Mouse (Mus musculus): Measurements from ENCODE around the gene E130114P18Rik.

The E130114P18Rik gene

DNA sequence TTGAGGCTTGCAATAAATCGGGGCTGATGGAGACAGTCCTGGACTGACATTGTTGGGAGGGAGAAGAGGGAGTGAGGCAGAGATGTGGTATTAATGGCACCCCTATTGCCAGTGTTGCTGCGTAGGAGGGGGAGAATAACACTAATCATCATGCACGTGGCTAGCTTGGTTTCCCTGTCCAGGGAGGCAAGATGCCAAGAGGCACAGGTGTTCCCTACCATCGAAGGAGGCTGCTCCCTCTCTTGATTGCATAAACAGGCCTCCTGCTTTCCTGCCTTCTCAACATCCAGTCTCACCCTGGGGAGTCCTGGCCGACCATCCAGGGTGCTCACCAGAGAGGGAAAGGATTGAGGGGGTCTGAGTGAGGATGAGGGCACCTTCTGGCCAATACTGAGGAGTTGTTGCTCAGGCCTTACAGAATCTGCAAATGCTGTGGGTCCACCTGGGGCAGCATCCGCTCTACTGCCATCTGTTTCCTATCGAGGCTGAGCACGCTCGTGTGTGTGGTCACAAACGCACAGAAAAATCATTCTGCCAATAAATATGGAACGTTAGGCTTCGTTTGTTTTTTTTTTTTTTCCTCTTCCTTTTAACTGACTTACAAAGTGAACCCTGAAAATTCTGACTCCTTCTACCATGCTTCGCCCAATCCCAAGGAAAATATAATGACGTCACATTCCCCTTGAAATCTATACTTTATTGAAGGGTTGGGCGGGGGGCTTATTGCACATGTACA is 130.0 kb downstream of the E130114P18Rik start:
- WGBS: 51% methylated on average over 15 of the region's 15 CpGs

DNA sequence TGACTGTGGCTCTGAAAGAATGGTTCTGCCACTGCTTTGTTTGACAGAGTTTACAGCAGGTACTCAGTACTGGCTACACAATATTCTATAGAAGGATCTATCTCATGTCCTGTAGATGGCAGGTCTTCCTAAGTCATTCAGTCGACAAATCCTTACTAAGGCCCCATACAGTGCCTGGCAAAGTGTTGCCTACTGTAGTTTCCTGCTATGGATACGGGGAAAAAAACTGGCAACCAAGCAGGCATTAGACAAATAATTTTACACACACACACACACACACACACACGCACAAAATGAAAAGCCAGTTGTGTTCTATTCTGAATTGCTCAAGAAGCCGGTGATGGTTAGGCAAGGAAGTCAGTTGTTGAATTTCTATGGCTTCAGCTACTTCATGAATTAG is 130.6 kb downstream of the E130114P18Rik start:
- WGBS: 73% methylated on average over 4 of the region's 4 CpGs

DNA sequence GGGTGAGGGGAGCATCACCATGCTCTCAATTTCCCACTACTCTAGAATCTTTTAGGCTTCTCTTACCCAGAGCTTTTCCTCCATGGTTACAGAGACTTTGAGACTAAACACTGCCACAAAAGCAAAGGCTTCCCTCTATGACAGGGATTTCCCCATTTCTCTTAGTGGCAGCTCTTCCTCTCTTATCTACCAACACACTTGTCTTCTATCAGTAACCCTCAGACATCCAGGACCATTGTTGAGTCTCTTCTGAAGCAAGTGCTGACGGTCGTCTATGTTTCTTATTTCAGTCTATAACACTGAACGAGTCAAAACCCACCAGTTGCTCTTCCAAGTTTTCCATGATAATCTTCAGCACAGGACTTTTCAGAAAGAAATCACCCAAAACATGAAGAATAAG is 137.5 kb downstream of the E130114P18Rik start:
- WGBS: 88% methylated on average over 3 of the region's 3 CpGs

DNA sequence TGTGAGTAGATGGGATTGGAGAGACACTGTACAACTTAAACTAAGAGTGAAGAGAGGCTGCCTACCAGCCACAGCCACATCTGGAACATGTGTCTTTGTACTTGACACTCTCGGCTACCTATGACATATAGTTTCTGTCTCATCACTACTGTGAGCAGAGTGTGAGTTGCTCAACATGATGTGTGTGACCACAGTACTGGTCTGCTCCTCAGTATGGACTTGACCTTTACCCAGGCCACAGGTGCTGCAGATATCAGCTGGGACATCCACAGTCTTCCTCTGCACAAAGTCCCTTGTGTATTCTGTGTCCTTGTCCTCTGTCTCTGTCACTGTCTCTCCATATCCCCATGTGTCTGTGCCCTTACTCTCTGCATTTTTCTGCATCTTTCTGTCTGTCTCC is 141.3 kb downstream of the E130114P18Rik start:
- WGBS: 97% methylated on average over 1 of the region's 1 CpGs

DNA sequence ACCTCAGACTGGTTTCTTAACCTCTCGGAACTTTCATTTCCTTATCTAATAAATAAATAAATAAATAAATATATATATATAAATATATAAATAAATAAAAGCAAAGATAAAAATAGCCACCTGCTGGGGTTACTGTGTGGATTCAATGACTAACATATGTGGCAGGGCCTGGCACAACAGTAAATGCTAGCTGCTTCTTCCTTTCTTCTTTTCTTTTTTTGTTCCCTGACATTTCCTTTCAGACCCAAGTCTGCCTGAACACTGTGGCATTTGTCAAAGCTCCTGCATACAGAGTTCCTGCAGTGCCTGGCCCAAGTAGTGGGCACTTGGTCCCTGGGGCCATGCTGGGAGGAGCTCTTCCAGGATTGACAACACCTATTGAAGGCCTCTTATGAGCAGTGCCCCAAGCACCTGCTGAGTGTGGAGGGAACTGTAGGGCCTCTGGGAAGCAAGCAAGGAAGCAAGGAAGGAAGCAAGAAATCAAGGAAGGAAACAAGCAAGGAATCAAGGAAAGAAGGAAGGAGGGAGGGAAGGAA is 142.1 kb downstream of the E130114P18Rik start:
- 61% methylated on average over 1 of the region's 1 CpGs for WGBS

DNA sequence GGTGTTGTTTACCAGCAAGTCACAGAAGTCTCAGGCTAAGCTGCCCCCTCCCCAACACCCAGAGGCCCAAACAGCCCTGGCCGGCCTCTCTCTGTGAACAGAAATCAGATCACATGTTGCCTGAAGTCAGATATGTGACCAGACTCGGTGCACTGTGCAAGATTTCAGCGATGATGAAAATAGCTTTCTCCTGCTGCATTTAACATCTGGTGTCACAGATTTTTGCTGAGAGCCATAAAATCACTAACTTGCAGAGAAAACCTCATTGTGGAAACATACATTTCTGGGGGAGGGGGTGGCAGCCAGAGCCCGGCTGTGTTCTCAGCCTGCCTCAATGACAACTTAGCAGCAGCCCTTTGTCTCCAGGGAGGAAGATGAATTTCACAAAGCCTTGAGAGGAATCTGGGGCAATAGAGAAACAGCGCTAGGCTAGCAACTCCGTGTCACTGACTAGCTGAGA is 142.6 kb downstream of the E130114P18Rik start:
- WGBS: 46% methylated on average over 6 of the region's 6 CpGs

DNA sequence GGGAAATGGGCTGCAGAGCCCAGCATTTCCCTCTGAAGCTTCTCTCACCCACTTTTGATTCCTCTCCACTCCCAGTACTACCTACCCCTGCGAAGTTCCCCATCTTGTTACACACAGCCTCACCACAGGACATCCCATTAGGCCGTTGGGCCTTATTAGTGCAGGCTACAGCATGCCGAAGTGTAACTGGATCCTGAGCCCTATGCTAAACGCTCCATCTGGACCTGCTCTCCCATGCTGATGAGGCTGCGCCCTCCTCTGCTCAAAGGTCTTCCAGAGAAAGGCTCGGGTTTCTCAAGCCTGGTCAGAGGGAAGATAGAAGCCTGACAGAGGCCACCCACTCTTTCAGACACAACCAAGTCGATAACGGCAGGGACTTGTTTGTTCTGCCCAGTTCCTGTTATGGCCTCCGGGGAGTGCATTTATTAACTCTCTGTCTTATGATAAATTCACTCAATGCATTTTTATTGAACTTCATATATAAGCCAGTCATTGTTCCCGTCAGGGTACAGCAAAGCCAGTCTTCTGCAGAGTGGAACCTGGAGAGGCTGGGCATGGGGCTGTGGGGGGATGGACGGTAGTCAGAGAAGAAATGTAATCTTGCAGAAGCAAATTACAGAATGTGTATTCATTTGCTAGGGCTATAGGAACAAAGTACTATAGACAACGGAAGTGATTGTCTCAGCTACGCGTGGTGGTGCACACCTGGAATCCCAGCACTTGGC is 148.8 kb downstream of the E130114P18Rik start:
- WGBS: 70% methylated on average over 14 of the region's 14 CpGs

DNA sequence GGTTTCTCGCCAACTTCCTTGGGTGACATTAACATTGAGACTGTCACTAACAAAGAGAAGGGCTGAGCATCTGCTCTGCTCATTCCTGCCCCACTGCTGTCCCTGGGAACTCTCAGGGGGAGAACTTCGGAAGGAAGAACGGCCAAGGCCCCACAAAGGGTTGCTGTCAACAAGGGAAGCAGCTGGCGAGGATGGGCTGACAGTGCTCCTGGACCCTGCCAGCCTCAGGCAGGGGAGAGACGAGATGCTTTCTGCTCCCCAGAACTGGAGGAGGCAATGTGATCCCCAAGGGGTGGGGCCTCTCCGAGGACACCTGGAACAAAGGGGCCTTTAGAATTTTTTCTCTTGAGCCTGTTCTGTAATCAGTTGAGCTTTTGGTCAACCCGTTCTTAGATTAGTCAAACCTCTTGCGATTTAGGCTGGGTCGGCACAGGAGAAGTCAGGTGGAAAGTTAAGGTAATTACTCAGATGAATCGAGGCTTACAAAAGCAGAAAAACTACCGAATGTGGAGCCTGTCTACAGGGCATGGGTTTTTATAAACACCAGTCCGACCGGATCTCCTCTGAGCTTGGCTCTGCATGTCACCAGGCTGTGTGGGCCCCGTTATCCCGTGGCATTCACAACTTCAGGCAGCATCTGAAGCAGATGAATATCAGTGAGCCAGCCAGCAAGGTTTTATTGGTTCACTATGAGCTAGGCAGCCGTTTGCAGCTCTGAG is 151.7 kb downstream of the E130114P18Rik start:
- WGBS: 67% methylated on average over 16 of the region's 16 CpGs

DNA sequence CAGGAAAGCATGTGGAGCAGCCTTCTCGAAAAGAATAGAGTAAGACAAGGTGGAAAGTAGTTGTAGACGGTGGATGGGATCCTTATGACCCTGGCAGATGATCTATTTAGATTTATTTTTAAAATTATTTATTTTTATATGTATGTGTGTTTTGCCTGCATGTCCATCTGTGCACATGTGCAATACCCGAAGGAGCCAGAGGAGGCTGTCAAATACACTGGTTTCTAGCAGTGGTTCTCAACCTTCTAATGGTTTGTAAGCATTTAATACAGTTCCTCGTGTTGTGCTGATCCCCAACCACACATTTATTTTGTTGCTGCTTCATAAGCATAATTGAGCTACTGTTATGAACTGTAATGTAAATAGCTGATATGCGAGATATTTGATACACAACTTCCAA is 154.7 kb downstream of the E130114P18Rik start:
- whole genome bisulfite sequencing: 79% methylated on average over 5 of the region's 5 CpGs

DNA sequence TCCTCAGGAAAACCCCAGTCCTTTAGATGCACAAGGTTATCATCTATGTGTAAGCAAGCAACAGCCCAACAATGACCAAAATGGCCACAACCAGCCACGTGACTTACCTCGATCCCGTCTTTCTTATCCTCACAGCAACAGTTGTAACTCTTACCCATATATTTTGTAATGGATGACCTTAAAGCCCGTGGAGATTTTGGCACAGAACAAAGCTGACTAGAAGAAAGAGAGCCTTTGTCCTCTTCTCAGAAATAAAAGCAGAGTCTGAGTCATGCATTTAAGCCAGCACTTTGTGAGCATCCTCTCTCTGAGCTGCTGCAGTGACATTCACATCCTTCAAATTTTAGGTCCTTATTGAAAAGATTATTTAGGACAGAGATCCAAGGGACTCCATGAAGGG is 156.1 kb downstream of the E130114P18Rik start:
- 81% methylated on average over 4 of the region's 4 CpGs for WGBS

DNA sequence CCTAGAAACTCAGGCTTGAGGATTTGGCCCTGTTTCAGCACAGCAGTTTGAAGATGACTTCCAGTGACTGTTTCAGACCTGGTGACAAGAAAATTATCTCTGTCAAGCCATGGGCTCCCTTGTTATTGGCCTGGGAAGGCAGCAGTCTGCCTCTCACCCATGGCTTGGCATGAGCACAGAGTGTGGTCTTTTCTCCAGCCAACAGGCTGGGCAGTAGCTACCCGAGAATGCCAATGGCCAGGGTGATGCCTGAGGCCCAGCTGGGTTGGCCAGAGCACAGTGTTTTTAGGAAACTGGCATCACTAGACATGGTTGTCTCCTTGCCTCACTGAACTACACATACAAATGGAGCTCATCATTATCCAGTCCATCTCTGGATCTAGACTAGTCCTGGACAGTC is 157.5 kb downstream of the E130114P18Rik start:
- 67% methylated on average over 1 of the region's 1 CpGs for whole genome bisulfite sequencing

DNA sequence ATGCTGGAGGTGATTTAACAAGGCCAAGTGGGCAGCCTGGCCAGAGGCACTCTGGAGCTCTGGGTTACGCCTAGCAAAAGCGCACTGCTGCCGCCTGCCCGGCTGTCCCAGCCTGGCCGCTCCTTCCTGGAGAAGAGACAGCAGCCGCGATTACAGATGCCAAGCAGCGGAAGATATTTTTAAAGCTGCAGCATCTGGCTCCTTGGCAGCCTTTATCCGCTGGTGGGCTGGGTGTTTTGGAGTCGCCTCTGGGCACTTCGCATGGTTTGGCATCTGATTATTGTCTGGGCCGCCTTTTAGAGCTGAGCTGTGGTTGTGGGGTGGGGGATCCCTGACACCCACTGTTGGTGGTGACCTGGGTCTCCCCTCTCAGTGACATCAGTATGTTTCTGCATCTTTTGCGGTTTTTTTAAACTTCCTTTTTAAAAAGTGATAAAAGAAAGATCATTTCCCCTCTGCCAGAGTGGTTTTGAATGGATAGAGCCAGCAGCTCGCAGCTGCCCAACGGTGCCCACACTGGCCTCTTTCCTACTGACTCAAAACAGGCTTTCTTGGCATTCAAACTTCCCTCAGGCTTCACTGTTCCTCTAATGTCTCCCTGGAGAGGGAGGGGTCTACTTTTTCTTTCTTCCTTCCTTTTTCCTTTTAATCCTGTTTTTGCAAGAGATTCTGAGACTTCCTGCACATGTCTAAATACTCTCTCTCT is 159.1 kb downstream of the E130114P18Rik start:
- 21% methylated on average over 15 of the region's 15 CpGs for WGBS

DNA sequence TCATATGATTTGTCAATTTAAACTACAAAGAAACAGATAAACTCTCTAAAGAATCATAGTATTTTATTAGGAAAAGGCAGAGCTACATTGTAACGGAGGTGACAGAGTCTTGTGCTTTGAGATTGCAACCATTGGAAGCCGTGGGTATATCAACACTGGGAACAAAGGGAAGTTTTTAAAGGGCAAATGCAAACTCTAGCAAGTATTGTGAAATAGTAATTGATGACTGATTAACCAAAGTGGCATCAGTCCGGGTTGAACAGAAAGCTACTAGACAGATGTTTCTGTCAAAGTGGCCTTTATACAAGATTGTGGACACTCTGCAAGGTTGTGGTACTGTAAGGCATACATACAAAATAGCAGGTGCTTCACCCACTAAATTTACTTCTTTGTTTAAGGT is 162.8 kb downstream of the E130114P18Rik start:
- WGBS: 93% methylated on average over 3 of the region's 3 CpGs

DNA sequence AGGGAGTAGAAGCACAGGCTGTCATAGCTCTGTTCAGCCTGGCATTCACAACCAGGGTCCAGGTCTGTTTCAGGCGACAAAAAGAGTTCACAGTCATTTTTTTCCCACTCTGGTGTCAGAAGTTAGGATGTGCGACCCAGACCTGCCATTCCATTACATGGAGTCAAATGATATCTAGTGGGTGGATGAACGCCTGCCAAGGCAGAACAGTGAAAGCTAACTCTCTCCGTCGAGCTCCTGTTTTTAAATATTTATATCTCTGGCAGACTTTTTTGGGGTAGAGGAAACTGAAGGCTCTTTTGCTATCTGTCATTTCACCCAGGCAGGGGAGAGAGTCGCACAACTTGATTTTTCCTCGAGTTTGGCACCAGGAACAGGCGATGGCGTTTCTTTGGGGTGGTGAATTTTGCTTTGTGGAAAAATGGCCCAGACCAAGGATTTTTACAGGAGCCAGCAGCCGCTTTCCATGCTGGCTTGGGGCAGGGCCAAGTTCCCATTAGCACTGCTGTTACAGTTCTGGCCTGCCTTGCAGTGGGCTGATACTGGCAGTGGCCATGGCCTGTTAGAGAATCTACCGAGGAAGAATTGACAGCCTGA is 166.5 kb downstream of the E130114P18Rik start:
- 37% methylated on average over 11 of the region's 11 CpGs for WGBS

DNA sequence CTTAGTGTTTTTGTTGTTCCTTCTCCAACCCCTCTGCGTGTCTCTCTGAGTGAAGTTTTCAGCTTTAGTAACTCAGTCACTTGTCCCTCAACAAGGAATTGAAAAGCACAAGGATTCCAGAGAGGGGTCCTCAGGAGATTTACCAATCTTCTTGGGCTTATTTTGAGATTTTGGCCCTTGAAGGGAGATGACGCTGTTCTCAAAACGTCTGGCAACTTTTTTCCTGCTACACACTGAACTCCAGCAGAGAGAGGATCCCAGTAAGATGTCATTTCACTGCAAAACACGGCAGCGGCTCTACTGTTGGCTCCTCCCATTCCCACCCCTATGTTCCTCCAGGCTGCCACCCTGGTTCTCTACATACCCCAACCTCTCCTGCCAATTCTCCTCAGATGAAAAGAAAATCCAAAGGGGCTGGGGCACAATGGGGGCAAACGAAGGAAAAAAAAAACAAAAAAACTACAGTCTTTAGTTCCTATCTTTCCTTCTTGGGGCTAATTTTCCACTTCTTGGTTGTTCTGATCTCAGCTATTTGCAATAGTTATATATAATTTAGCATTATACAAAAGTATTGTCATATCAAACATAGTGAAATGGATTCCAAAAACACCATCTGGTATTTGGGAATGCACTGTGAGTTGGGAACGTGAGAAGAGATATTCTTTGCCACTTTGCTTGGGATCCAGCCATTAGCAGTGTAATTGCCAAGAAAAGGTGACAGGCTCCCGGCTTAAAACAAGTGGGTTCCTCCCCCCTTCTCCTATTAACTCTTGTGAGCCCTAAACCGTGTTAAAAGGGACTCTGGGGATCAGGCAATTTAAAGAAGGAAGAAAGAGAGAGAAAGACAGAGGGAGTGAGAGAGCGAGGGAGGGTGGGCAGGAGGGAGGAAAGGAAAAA is 167.8 kb downstream of the E130114P18Rik start:
- WGBS: 33% methylated on average over 10 of the region's 10 CpGs

DNA sequence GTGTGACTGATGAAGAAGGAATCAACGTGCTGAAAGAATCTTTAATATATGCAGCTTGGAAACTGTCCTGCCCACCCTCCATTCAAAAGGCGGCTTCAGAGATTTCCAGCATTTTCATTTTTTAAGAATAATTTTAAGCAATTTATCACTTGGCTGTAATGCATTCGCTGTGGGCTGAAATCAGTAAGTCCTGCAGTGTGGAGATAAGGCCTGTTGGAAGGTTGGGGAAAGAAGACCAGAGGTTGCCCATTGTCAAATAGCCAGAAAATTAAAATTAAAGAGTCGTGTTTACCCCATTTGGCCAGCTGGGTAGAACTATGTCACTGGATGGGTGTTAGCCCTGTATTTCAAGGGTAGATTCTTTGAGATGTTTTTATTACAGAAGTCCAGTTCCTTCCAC is 168.5 kb downstream of the E130114P18Rik start:
- 70% methylated on average over 4 of the region's 4 CpGs for WGBS

DNA sequence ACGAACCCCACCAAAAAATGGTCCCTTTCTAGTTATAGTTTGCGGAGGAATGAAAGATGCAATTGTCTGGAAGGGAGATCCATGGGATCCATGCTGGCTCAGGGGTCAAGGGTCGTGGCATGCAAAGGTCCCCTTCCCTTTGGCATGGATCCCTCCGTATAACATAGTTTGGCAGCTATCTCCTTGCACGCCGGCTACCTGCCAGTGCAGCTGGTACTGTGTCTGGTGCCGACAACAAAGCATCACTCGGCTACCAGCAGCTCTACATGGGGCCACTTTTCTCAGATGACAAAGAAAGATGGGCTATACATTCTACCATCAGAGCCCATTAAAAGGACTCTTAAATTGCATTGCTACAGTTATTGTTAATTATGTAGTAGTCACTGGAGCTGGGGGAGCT is 169.2 kb downstream of the E130114P18Rik start:
- 67% methylated on average over 8 of the region's 8 CpGs for WGBS

DNA sequence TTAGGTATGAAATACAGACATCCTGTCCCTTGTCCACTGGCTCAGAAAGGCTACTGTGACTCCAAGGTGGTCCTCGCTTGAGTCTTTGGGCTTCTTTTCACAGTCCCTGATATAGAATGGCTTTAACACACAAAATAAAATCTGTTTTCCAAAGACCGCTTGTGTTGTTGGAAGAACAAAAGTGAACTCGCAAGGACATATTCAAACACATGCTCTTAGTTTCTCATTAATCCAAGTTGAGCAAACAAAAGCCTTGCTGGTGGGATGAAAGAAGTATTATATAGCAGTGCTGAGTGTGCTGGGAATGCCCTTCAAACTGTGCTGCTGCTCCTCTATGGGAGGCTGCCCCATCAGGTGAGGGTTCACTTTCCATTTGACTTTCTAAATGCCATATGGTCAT is 169.7 kb downstream of the E130114P18Rik start:
- WGBS: 75% methylated on average over 3 of the region's 3 CpGs

DNA sequence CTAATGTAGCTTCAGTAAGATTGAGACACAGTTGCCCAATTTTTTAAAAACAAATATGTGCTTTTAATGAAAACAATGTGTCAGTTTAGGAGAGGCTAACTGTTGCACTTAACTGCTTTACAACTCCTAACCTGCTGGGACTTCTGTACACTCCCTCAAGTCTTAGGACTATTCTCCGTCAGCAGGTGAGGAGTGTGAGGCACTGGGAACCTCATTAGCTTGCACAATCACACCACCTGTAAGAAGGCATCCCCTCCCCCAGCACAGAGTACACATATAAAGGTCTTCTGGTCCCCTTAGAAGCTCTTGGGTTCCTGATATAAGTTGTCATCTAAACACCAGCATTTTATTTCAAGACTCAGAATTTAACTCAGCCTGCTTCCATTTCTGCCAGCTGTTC is 170.7 kb downstream of the E130114P18Rik start:
- 87% methylated on average over 1 of the region's 1 CpGs for WGBS

DNA sequence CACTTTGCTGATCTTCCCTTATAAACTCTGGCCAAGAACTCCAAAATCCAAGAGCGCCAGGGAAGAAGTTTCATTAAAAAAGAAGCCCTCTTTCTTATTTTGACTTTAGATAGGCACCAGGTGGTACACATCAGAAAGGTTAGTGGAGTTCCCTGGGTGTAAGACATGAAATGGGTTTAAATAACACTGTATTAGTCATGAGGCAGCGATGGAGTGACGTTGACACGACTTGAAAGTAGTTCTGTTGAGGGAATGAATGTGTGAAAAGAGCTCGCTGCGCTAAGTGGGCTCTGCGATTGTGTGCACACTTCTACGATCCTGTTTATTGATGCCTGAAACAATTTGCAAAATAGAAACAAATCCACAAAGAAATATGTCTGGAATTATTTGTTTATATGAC is 171.4 kb downstream of the E130114P18Rik start:
- 79% methylated on average over 8 of the region's 8 CpGs for WGBS

Data from cerebral cortex, adult 2 months (tissue).